Mouse (Mus musculus) neural tube, embryonic 13.5 days (tissue): Measurements from ENCODE around the gene Sox12. TPM values are rescaled to one million over a fixed set of nuclear protein-coding genes. Genes with fewer than 3 reads are reported as not detected.
A peak's percentile ranks its signal among the peaks of the same experiment; 100 is the strongest.
"Not testable (repeated sequence)": the region's sequence is repeated elsewhere in the genome, so short reads cannot be mapped to it uniquely, and the experiment has no call there.

Experiments
- ATAC-seq: fragments of 200-750 bp; cut with Nextera tagmentation; 2 replicates; pipeline ENCODE4 v1.8.0; 2017; ENCODE audit warnings: low read depth, mild to moderate bottlenecking, moderate TSS enrichment, moderate library complexity
- H3K27ac ChIP-seq: fragments of 300-500 bp; sonication (generic); replicated peaks from 2 replicates; pipeline ENCODE4 v1.5.1; 2015; ENCODE audit warnings: moderate library complexity, mild to moderate bottlenecking, inconsistent platforms
- H3K27me3 ChIP-seq: fragments of 300-500 bp; sonication (generic); 2 replicates; pipeline ENCODE4 v1.6.1; 2015; ENCODE audit warnings: mild to moderate bottlenecking, inconsistent platforms
- H3K36me3 ChIP-seq: fragments of 300-500 bp; sonication (generic); 2 replicates; pipeline ENCODE4 v1.6.1; 2015; ENCODE audit warnings: mild to moderate bottlenecking, inconsistent platforms
- H3K4me1 ChIP-seq: fragments of 300-500 bp; sonication (generic); replicated peaks from 2 replicates; pipeline ENCODE4 v1.6.1; 2015; ENCODE audit warnings: inconsistent platforms
- H3K4me2 ChIP-seq: fragments of 300-500 bp; sonication (generic); 2 replicates; pipeline ENCODE4 v1.6.1; 2015; ENCODE audit warnings: inconsistent platforms, mild to moderate bottlenecking, moderate library complexity
- H3K4me3 ChIP-seq: fragments of 300-500 bp; sonication (generic); 2 replicates; pipeline ENCODE4 v1.5.1; 2015; ENCODE audit warnings: mild to moderate bottlenecking, inconsistent platforms
- H3K9ac ChIP-seq: fragments of 300-500 bp; sonication (generic); 2 replicates; pipeline ENCODE4 v1.6.1; 2015; ENCODE audit warnings: moderate library complexity, mild to moderate bottlenecking, inconsistent platforms
- H3K9me3 ChIP-seq: fragments of 300-500 bp; sonication (generic); 2 replicates; pipeline ENCODE4 v1.6.1; 2016; ENCODE audit warnings: inconsistent platforms
- WGBS: fragments of 180-500 bp; shearing (Covaris S2); methylation state at CpG from one replicate; pipeline ENCODE4 v1.1.7; 2015; 5-methylcytosine and 5-hydroxymethylcytosine counted together
- polyA plus RNA-seq: library from polyadenylated mRNA; unstranded; fragments of >200 nt; fragmentation: Nextera tagmentation; extraction: Ambion mirVana; gene quantifications from 2 replicates; pipeline ENCODE4 v1.2.1, GENCODE M21; 2015

The Sox12 gene
- polyA plus RNA-seq, result 14.9 and 15.3 TPM in 2 replicates

DNA sequence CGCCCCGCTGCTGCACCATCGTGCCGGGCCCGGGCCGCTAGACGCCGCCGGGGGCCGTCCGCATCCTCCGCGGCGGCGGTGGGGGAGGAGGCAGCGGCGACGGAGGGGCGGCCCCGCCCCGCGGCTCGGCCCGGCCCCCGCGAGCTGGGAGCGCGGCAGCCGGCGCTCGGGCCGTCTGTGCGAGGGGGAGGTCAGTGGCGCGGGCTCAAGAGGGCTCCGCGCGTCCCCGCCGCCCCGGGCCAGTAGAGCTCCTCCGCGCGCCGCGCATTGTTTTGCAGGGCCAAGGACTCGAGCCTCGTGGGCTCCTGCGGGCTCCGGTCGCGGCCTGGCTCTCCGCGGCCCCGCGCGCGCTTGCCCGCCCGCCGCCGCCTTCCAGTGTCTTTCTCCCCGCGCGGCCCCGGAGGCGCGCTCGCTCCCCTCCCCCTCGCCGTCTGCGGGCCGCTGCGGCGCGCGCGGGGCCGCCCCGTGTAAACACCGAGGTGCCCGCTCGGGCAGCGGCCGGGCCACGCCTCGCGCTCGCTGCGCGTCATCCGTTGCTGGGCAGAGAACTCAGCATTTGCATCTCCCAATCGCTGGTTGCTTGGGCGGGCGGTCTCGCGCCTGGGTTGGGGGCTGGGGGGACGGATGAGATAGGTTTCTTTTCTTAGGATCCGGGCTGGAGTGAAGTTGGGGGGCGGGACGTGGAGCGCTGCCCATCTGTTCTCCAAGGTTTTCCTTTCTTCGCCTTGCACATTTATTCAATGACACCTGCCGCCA is at the start of gene Sox12:
Gene Sox12, minus strand, starts transcription at position 384 of the 756 bp plus-strand sequence.
- H3K27ac ChIP-seq, result peak within 1 kb of the TSS; percentile 100
- WGBS, result under 1% methylated on average over 84 of the region's 104 CpGs
- H3K9me3 ChIP-seq, result no peaks in the 10 kb centered on the region
- H3K4me1 ChIP-seq, result peaks cover 52% of the 10 kb centered on the region
- peak; percentile 71 for ATAC-seq
- H3K36me3 ChIP-seq, result peaks cover 14% of the 10 kb centered on the region
- peak within 1 kb of the TSS; percentile 84 for H3K4me3 ChIP-seq
- no peaks in the 10 kb centered on the region for H3K27me3 ChIP-seq
- H3K9ac ChIP-seq, result peak within 1 kb of the TSS; percentile 98
- H3K4me2 ChIP-seq, result peak within 1 kb of the TSS; percentile 98

DNA sequence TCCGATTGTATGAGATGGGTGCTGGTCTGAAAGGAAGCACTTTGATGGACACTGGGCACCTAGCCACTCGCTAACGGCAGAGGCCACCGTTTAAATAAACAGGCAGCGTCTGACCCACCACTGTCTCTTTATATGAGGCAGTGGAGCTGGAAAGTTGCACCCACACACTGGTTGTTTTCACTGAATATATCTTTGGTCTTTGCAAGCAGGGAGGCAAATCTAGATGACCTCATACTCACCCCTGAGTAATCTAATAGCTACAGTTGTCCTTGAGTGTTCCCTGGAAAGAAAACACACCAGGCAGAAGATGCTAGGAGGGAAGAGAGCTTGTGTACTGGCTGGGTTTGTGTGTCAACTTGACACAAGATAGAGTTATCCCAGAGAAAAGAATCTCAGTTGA is 49.6 kb upstream of the Sox12 start:
- Histone ChIP-seq H3K27ac (no peak overlapping the region), H3K4me2 (no peak overlapping the region), H3K9ac (no peak overlapping the region), H3K4me3 (no peak overlapping the region), H3K36me3 (no peaks in the 10 kb centered on the region), H3K9me3 (no peaks in the 10 kb centered on the region), H3K27me3 (no peaks in the 10 kb centered on the region), H3K4me1 (0 out of 2 replicates have a peak, but pooled peaks cover 3% of the 10 kb centered on the region)
- no peak for ATAC-seq
- 65% methylated on average over 5 of the region's 5 CpGs for whole genome bisulfite sequencing

DNA sequence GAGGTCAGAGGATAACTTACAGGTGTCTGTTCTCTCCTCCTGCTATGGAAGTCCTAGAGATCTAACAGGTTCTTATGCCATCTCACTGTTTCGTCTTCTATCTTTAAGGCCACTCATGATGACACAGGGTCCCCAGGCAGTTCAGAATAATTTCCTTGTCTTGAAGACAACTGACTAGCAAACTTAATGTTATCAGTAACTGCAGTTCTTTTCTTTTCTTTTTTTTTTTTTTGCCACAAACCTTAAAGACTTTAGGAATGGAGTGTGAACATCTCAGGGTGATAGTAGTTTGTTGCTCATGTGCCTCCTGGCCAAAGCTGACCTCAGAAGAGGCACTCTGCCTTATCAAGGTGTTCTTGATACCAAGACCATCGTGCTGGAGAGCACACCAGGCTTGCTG is 48.8 kb upstream of the Sox12 start:
- H3K4me2 ChIP-seq, result no peak overlapping the region
- no peak overlapping the region for H3K9ac ChIP-seq
- no peaks in the 10 kb centered on the region for H3K36me3 ChIP-seq
- no peak overlapping the region for H3K4me3 ChIP-seq
- no peaks in the 10 kb centered on the region for H3K27me3 ChIP-seq
- no peak overlapping the region for H3K27ac ChIP-seq
- no peak for ATAC-seq
- H3K4me1 ChIP-seq, result 0 out of 2 replicates have a peak, but pooled peaks cover 3% of the 10 kb centered on the region
- 68% methylated on average over 2 of the region's 2 CpGs for WGBS
- H3K9me3 ChIP-seq, result no peaks in the 10 kb centered on the region

DNA sequence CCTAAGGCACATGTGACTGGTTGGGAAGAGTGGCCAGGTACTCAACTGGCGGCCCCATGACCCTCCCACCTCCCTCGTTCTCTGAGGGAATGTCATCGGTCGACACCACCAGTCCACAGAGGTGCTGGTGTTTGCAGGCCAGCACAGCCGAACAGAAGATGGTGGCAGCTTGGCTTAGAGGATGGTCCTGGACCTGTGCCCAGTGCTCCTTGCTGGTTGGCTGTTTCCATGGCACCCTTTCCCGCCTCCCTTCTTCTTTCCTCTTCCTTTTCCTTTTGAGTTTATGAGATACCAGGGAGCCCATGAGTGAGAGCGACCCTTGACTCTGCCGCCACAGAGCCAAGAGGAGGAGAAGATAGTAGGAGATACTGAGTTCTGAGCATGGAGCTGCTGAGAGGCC is 45.4 kb upstream of the Sox12 start:
- H3K4me3 ChIP-seq, result no peak overlapping the region
- no peaks in the 10 kb centered on the region for H3K27me3 ChIP-seq
- no peak overlapping the region for H3K9ac ChIP-seq
- no peak for ATAC-seq
- H3K27ac ChIP-seq, result no peak overlapping the region
- no peaks in the 10 kb centered on the region for H3K36me3 ChIP-seq
- H3K4me1 ChIP-seq, result 0 out of 2 replicates have a peak, but pooled peaks cover 3% of the 10 kb centered on the region
- WGBS, result 84% methylated on average over 8 of the region's 8 CpGs
- no peaks in the 10 kb centered on the region for H3K9me3 ChIP-seq
- H3K4me2 ChIP-seq, result no peak overlapping the region

DNA sequence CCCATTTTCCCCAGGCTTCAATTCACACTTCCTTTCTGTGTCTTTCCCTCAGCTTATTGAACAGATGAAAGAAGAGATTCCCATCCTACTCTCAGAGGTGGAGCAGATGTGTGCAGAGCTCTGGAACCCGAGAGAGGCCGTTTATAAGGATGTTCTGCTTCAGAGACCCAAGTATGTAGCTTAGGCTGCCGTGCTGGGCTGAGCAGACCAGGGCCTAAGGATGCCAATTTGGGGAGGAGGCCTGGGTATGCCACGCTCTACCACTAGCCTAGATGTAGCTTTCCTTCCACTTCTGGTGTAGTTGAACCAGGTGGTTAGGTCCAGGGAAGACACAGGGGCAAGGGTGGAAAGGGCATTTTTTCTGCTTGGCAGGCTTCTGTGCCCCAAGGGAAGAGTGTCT is 44.5 kb upstream of the Sox12 start:
- no peak for ATAC-seq
- H3K27ac ChIP-seq, result no peak overlapping the region
- WGBS, result 66% methylated on average over 4 of the region's 4 CpGs

DNA sequence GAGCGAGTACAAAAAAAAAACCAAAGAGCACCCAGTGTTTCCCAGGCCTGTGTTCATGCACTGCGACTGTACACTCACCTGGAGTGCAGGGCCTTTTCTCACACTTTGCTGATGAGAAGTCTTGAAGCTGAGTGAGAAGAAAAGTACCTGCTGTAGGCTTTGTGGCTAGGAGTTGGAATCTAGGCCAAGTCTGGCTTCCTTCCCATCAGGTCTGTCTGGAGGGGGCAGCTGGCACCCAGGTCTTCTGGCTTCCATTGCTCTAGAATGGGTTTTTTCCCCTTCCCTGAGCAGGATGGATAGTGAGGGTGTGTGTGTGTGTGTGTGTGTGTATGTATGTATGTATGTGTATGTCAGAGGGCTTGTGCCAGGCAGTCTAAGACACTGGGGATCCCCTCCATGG is 42.0 kb upstream of the Sox12 start:
- H3K27ac ChIP-seq, result no peak overlapping the region
- 87% methylated on average over 2 of the region's 2 CpGs for WGBS
- no peaks in the 10 kb centered on the region for H3K9me3 ChIP-seq
- ATAC-seq, result no peak
- H3K4me2 ChIP-seq, result no peak overlapping the region
- H3K36me3 ChIP-seq, result no peaks in the 10 kb centered on the region
- no peaks in the 10 kb centered on the region for H3K27me3 ChIP-seq
- no peak overlapping the region for H3K4me3 ChIP-seq
- H3K9ac ChIP-seq, result no peak overlapping the region
- 0 out of 2 replicates have a peak, but pooled peaks cover 9% of the 10 kb centered on the region for H3K4me1 ChIP-seq

More for the DNA sequence above, 44.5 kb upstream of the Sox12 start:
- H3K36me3 ChIP-seq, result no peaks in the 10 kb centered on the region
- H3K9ac ChIP-seq, result no peak overlapping the region
- H3K4me1 ChIP-seq, result 0 out of 2 replicates have a peak, but pooled peaks cover 3% of the 10 kb centered on the region
- no peak overlapping the region for H3K4me2 ChIP-seq
- H3K4me3 ChIP-seq, result no peak overlapping the region
- no peaks in the 10 kb centered on the region for H3K9me3 ChIP-seq
- H3K27me3 ChIP-seq, result no peaks in the 10 kb centered on the region

DNA sequence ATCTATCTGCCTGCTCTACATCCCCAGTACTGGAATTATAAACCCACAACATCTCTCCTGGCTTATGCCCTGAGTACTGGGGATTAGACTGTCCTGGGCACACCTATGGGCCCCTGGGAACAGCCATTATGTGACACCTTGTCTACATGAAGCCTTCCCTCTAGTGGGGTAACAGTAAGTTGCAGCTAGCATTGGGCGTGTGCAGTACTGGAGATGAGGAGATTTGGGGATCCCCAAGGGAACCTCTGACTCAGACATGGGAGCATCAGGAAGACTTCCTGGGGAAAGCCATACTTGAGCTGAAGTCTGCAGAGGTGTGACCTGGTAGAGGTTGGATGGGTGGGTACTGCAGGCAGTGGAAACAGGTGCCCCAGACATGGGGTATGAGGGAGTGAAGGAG is 41.1 kb upstream of the Sox12 start:
- Histone ChIP-seq H3K4me1 (0 out of 2 replicates have a peak, but pooled peaks cover 9% of the 10 kb centered on the region), H3K9ac (no peak overlapping the region), H3K4me3 (no peak overlapping the region), H3K4me2 (no peak overlapping the region), H3K27ac (no peak overlapping the region), H3K36me3 (no peaks in the 10 kb centered on the region), H3K9me3 (no peaks in the 10 kb centered on the region), H3K27me3 (no peaks in the 10 kb centered on the region)
- ATAC-seq, result no peak
- WGBS, result 72% methylated on average over 1 of the region's 1 CpGs

DNA sequence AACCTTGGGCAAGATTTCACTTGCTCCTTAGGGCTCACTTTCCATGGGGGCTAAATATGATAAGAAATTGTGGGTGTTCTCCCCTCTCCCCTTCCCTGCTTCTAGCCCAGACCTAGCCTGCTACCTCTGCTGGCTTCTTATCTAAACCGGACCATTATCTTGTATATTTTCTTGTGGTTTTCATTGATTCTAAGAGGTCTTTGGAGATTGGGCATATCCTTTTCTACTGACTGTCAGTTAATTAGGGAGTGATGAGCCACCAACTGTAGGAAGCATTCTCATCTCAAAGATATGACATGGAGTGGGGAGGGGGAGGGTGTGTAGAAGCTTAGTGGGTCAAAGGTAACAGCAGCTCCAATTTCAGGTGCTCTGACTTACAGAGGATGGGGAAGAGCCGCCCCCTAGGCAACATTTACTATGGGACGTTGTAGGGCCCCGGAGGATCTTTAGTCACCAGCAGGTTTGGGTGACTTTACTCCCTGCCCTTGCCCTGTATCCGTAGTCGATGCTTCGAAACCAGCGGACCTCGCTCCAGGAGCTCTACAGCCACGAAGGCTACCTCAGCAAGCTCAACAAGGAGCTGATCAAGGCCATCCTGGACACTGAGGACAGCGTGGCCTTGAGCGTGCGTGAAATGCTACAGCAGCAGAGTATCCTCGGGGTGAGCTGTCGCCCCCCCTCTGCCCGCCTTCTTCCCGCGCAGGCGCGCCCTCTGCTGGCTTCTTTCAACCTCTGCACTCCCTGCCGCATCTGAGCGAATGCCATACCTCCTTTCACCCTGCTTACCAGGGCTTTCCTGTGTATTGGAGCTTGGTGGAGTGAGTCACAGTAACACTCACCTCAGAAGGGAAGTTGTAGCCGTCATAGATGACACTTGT is 39.4 kb upstream of the Sox12 start:
- H3K36me3 ChIP-seq, result no peaks in the 10 kb centered on the region
- H3K27ac ChIP-seq, result 0 out of 2 replicates have a peak overlapping the region, but pooled peaks have one; percentile 20
- no peaks in the 10 kb centered on the region for H3K27me3 ChIP-seq
- ATAC-seq, result peak; percentile 82
- H3K4me2 ChIP-seq, result peak overlapping the region; percentile 57
- 2% methylated on average over 23 of the region's 23 CpGs for WGBS
- H3K4me1 ChIP-seq, result 0 out of 2 replicates have a peak, but pooled peaks cover 6% of the 10 kb centered on the region
- H3K9me3 ChIP-seq, result no peaks in the 10 kb centered on the region
- H3K4me3 ChIP-seq, result peak overlapping the region; percentile 29
- peak overlapping the region; percentile 69 for H3K9ac ChIP-seq

DNA sequence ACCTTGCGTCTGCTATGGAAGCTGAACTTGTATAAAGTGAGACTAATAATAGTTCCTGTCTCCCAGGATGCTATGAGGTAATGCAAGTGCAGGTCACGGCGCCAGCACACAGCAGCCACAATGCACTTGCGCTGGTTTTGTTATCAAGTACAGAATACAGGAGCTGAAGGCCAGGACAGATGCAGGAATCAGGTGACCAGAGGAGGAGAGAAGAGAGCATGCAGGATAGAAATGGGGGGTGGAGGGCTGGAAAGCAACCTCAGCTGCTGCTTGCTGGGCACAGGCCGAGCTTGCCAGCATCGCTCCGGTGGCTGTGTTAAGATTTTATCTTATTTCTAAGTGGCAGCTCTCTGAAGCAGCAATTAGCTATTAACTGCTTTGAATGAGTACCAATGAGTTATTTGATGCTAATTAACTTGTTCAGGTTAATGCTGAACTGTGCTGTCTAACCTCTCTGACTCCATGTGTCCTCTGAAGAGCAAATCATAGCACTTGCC is 38.6 kb upstream of the Sox12 start:
- no peak overlapping the region for H3K9ac ChIP-seq
- H3K27me3 ChIP-seq, result no peaks in the 10 kb centered on the region
- 0 out of 2 replicates have a peak, but pooled peaks cover 6% of the 10 kb centered on the region for H3K4me1 ChIP-seq
- H3K36me3 ChIP-seq, result no peaks in the 10 kb centered on the region
- peak overlapping the region; percentile 20 for H3K27ac ChIP-seq
- H3K4me3 ChIP-seq, result no peak overlapping the region
- WGBS, result 69% methylated on average over 7 of the region's 7 CpGs
- no peaks in the 10 kb centered on the region for H3K9me3 ChIP-seq
- no peak overlapping the region for H3K4me2 ChIP-seq
- ATAC-seq, result no peak

DNA sequence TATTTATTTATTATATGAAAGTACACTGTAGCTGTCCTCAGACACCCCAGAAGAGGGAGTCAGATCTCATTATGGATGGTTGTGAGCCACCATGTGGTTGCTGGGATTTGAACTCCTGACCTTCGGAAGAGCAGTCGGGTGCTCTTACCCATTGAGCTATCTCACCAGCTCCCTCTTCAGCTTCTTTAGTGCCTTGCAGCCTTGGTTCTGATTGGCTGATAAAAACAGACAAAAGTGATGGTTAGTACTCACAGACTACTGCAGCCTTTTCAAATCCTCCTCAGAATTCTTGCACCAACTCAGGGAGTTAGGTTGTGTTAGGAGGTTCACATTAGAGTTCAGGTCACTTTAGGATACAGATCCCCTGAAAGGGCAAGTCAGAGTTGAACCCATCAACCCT is 30.6 kb upstream of the Sox12 start:
- not testable (repeated sequence) for H3K36me3 ChIP-seq, H3K4me2 ChIP-seq, H3K27ac ChIP-seq, H3K9ac ChIP-seq, H3K27me3 ChIP-seq, H3K4me1 ChIP-seq, H3K9me3 ChIP-seq, ATAC-seq, H3K4me3 ChIP-seq
- 73% methylated on average over 2 of the region's 2 CpGs for WGBS

DNA sequence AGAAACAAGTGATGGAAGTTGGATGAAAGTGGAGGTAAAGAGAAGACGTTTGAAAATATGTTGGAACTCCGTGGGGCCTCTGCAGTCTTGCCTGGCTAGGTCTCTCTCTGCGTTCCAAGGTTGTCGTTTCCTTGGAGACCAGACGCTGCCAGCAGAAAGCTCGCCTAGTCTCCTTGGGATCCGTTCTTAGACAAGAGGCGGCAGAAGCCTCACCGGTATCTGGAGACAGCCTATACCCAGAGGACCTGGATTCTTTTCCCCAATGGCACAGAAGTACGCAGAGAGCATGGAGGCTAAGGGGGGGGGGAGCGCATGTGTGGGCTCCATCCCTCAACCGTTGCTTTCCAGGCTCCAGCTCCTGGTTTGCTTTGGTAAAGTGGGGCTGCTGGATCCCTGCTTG is 29.6 kb upstream of the Sox12 start:
- H3K4me2 ChIP-seq, result peak overlapping the region; percentile 36
- 3% methylated on average over 12 of the region's 12 CpGs for WGBS
- no peaks in the 10 kb centered on the region for H3K36me3 ChIP-seq
- H3K9ac ChIP-seq, result 0 out of 2 replicates have a peak overlapping the region, but pooled peaks have one; percentile 13
- H3K9me3 ChIP-seq, result no peaks in the 10 kb centered on the region
- H3K4me1 ChIP-seq, result peaks cover 5% of the 10 kb centered on the region
- no peak overlapping the region for H3K27ac ChIP-seq
- H3K27me3 ChIP-seq, result no peaks in the 10 kb centered on the region; the same call in 1 of the 2 replicates
- no peak for ATAC-seq
- no peak overlapping the region for H3K4me3 ChIP-seq

DNA sequence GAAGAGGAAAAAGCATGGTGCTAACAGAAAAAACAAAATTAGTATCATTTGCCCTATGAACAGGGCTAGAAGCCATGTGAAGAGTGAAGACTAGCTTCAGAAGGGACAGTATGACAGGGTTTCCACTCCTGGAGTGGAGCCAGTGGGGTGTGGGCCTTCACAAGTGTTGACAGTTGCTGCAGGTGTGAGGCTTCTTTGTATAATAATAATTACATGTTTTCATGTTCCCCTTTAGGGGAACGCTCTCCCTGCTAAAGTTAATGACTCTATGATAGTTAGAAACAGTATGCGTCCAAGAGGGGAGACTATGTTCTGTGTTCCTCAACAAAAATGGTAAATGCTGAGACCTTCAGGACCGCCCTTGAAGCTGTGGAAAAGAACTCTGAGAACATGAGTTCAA is 17.9 kb upstream of the Sox12 start:
- H3K4me3 ChIP-seq, result peak overlapping the region; percentile 92
- 97% methylated on average over 3 of the region's 3 CpGs for WGBS
- peak overlapping the region; percentile 96; the same call in 1 of the 2 replicates for H3K9ac ChIP-seq

More for the DNA sequence above, 17.9 kb upstream of the Sox12 start:
- Histone ChIP-seq H3K9me3 (no peaks in the 10 kb centered on the region), H3K27ac (peak overlapping the region; percentile 97; the same call in 1 of the 2 replicates), H3K36me3 (no peaks in the 10 kb centered on the region), H3K27me3 (no peaks in the 10 kb centered on the region), H3K4me1 (peaks cover 40% of the 10 kb centered on the region), H3K4me2 (peak overlapping the region; percentile 98)
- no peak for ATAC-seq
